Mouse (Mus musculus): Measurements from ENCODE around the gene Mmp15. TPM values are rescaled to one million over a fixed set of nuclear protein-coding genes. Genes with fewer than 3 reads are reported as not detected.

The Mmp15 gene
- total RNA-seq, 2 experiments from 2014 or later: 0.20 to 0.28 TPM

- no peak for ATAC-seq (replicated peaks; ENCODE audit: low FRiP score, low TSS enrichment, poor library complexity, severe bottlenecking)
Measured at GRCm38 (mm10) chr8:95335706-95336105, 16.4 kb upstream of the Mmp15 start.

- ATAC-seq (replicated peaks; ENCODE audit: low FRiP score, low TSS enrichment, poor library complexity, severe bottlenecking): no peak
Measured at GRCm38 (mm10) chr8:95336363-95336762, 15.7 kb upstream of the Mmp15 start.

DNA sequence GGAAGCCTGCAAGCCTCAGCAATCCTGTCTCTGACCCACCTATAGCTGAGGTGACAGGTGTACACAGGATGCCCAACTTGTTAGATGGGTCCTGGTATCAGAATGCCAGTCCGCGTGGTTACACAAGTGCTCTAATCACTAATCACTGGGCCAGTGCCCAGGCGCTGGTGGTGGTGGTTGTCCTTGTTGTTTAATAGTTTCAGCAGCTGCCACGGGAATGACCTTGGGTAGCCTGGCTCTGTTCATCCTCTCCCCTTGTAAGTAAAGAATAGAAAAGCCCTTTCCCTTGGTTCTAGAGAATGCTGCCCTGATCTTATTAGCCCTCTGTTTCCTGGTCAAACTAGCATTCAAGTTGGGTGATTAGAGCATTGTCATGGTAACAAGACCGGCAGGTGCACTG, 10.3 kb upstream of the Mmp15 start:
- no peak for ATAC-seq (replicated peaks; ENCODE audit: low FRiP score, low TSS enrichment, poor library complexity, severe bottlenecking)

DNA sequence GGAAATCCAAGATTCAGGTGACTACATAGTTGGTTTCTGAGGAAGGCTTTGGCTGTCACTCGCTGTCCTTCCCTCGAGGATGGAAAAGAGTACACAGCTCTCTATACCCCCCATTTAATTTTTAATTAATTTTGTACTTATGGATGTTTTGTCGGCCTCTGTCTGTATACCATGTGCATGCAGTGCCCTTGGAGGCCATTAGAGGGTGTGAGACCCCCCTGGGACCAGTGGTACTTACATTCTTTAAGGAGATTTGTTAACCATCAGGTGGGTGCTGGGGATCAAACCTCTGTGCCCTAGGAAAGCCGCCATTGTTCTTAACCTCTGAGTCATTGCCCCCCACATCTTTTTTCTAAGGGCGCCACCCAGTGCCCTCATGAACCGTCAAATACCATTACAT, 7.4 kb upstream of the Mmp15 start:
- no peak for ATAC-seq (replicated peaks; ENCODE audit: low FRiP score, low TSS enrichment, poor library complexity, severe bottlenecking)

- peak; percentile 68 for ATAC-seq (replicated peaks; ENCODE audit: low FRiP score, low TSS enrichment, poor library complexity, severe bottlenecking)
Measured at GRCm38 (mm10) chr8:95346643-95347545, 5.2 kb upstream of the Mmp15 start.

DNA sequence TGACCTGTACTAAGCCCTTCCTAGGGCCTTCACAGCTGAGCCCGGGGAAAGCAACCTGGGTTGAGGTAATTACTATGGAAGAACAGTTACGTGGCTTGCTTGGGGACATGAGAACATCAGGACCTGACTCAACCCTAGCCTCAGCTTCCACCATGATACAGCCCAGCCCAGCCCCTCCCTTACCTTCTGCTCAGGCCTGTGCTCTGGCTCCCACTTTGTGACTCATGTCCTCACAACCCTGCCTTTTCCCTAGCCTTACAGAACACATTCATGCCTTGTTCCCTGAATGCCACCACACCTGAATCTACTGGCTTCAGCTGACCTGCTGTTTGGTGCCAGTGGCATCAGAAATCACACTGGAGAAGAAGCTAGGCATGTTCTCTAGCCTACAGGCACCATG, 3.7 kb upstream of the Mmp15 start:
- no peak for ATAC-seq (replicated peaks; ENCODE audit: low FRiP score, low TSS enrichment, poor library complexity, severe bottlenecking)

DNA sequence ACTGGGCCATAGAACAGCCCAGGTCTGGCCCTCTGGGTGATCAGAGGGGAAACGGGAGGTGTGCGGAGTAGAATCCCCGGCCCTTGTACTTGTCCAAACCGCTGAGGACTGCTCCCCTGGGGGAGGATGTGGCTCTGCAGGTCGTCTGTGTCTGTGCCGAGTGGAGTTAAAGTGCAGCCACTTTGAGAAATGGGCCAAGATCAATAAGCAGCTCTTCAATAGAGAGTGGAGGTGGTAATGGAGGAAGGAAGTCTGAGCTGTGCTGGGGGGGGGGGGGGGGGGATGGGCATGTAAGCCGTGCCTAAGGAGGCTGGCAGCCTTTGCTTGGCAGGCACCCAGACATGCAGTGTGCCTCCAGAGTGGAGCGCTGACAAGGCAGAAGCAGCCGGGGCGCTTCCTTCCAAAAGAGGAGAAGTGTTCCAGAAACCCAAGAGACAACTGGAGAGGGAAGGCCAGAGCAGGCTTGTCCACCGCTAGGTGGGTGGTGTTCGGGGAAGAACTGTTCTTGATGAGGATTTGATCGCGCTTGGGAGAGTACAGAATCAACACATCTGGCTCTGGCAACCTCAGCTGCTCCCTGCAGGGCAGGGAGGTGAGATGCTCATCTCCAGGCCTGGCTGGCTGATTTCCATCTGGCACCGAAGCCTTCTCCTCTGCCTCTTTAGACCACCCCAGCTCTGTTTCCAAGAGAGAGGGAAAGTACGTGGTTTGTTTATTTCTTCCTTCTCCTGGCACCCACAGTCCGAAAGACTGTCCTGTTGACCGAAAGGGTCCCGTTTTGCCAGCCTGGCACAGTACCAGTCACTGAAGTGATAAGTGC, 3.0 kb upstream of the Mmp15 start:
- ATAC-seq (replicated peaks; ENCODE audit: low FRiP score, low TSS enrichment, poor library complexity, severe bottlenecking): no peak

DNA sequence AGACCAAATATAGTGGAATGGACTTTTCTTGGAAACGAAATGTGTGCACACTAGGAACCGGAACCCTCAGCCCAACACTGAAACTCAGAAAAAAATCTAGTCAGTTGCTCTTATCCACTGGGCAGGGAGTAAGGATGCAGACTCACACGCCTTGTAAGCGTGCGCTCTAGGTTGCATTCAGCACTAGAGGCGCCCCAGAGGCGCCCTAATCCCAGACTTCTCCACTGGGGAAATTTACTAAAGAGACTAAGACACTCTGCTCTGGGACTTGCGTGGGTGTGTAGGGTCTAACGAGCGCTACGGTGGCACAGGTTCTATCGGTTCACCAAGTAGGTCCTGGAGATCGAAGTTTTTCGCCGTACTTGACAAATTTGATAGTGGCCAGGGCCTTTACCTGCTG, 607 bp upstream of the Mmp15 start:
- no peak for ATAC-seq (replicated peaks; ENCODE audit: low FRiP score, low TSS enrichment, poor library complexity, severe bottlenecking)

DNA sequence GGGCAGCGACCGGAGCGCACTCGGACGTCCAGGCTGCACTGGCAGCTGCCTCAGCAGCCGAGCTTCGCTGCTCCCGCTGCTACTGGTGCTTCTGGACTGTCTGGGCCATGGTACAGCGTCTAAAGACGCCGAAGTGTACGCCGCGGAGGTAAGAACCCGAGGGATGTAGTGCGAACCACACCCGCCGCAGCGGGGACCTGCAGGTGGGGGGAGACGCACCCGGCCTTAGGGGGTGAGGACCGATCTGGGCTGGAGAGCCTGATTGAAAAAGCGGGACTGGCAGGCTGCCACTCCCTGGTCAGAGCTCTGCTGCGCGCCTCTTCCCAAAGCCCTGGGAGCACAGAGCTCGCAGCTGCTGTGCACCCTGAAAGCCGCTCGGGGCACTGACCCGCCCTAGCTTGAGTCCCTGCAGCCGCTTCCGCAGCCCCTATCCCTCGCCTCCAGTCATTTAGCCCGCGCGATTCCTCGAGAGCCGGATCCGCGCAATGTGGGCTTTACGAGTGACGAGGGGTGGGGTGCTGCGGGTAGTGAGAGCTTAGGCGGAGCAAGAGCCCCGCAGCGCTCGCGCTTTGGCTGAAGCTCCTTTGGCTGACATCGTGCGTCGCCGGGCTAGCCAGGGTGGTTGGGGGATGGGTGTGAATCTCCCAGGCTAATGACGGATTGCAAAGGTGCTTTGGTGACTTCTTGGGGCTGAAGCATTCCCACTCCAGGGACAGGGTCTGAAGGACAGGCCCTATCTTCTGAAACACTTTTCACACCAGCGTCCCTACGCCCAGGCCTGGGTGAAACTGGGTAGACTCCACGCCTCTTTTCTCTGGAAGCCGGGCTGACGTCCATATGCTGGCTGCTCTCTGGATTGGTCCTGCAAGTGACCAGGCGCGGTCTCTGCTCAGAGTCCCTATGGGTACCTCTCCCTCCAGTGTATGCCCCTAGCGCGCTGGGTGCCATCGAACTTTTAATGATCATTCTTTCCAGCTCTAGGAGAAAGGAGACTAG, 1.1 kb downstream of the Mmp15 start:
- ATAC-seq (replicated peaks; ENCODE audit: low FRiP score, low TSS enrichment, poor library complexity, severe bottlenecking): peak; percentile 18; the same call in 1 of the 2 replicates

DNA sequence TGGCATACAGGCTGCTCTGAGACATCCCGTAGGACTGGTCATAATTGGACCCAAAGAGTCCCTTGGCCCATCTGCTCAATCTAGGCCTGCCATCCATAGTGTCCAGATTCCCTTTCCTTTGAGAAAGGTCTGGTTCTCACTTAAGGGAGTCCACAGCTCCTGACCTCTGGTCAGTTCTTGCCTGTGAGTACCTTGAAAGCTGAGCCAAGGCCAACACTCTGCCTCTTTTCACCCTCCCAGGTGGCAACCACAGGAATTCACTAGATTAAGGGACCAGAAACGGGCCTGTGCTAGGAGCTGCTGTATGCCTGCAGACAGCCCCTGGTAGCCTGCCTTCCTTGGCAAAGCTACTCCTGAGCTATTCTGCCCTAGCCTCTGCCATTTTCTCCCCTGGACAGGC, 2.5 kb downstream of the Mmp15 start:
- no peak for ATAC-seq (replicated peaks; ENCODE audit: low FRiP score, low TSS enrichment, poor library complexity, severe bottlenecking)

GRCm38 (mm10) chr8:95358550-95359411, 6.7 kb downstream of the Mmp15 start:
- ATAC-seq (replicated peaks; ENCODE audit: low FRiP score, low TSS enrichment, poor library complexity, severe bottlenecking): peak; percentile 42; the same call in 1 of the 2 replicates

DNA sequence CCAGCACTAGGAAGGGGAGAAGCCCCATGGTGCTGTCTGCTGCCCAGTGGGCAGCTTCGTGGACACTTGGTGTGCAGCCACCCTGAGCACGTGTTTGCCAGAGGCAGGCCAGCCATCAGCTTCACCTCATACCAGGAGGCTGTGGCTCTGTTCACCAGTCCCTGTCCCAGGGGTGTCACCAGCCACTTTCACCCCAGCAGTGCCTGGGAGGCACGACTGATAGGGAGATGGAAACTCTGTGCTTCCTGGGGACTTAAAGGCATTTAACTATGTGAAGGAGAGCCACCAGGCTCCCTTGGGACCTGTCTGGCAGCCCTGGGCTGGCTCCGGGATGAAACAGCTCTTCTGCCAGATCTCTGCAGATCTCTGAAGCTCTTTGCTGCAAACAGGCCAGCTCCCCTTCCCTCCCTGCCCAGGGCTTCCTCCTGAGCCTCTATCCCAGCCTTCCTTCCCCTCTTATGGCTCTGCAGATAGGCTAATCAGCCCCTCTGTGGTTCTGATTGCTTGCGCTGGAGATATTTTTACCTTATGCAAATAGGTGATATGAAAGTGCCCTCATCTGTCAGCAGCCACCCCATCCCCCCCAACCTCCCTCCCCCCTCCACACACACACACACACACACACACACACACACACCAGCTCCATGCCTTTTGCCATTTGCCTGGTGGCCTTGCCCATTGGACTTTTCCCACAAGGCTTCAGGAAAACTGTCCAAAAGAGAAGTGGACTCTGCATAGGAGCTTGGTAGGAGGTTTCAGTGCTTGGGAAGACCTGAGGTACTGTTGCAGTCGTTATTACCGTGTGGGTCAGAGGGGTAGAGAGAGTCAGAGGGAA, 8.3 kb downstream of the Mmp15 start:
- ATAC-seq (replicated peaks; ENCODE audit: low FRiP score, low TSS enrichment, poor library complexity, severe bottlenecking): peak; percentile 61

GRCm38 (mm10) chr8:95361016-95361341, 8.9 kb downstream of the Mmp15 start:
- ATAC-seq (replicated peaks; ENCODE audit: low FRiP score, low TSS enrichment, poor library complexity, severe bottlenecking): peak; percentile 42

- no peak for ATAC-seq (replicated peaks; ENCODE audit: low FRiP score, low TSS enrichment, poor library complexity, severe bottlenecking)
Measured at GRCm38 (mm10) chr8:95362272-95362671, 10.2 kb downstream of the Mmp15 start.

GRCm38 (mm10) chr8:95363849-95364248, 11.8 kb downstream of the Mmp15 start:
- ATAC-seq (replicated peaks; ENCODE audit: low FRiP score, low TSS enrichment, poor library complexity, severe bottlenecking): no peak

GRCm38 (mm10) chr8:95369581-95370326, 17.7 kb downstream of the Mmp15 start:
- ATAC-seq (replicated peaks; ENCODE audit: low FRiP score, low TSS enrichment, poor library complexity, severe bottlenecking): peak; percentile 58

GRCm38 (mm10) chr8:95373389-95374002, 21.4 kb downstream of the Mmp15 start:
- no peak for ATAC-seq (replicated peaks; ENCODE audit: low FRiP score, low TSS enrichment, poor library complexity, severe bottlenecking)

All from megakaryocyte-erythroid progenitor cell, adult 5-6 weeks (primary cell).